Mouse (Mus musculus) mature B cell (primary cell): ENCODE data around the gene Inha.

Source experiments
- in situ Hi-C: fragments of 300-500 bp; cut with MboI; formaldehyde crosslinking; loops from 2 replicates; pipeline ENCODE4 v1.14.3; 2019

Gene Inha

GRCm38 (mm10) chr1:75507006-75507405 lies at the start of gene Inha:
Gene Inha, plus strand, starts transcription at chr1:75507077.
- in situ Hi-C loops: no loop called here

- in situ Hi-C loops: no loop called here
Measured at GRCm38 (mm10) chr1:75457710-75458024, 49.2 kb upstream of the Inha start.

GRCm38 (mm10) chr1:75458025-75458788 lies 48.7 kb upstream of the Inha start:
- in situ Hi-C loops: no loop called here

- in situ Hi-C loops: no loop called here
Measured at GRCm38 (mm10) chr1:75458789-75459684, 47.8 kb upstream of the Inha start.

- in situ Hi-C loops: no loop called here
Measured at GRCm38 (mm10) chr1:75460297-75460696, 46.6 kb upstream of the Inha start.

GRCm38 (mm10) chr1:75462636-75463035 lies 44.2 kb upstream of the Inha start:
- in situ Hi-C loops: no loop called here

- in situ Hi-C loops: no loop called here
Measured at GRCm38 (mm10) chr1:75463652-75464204, 43.1 kb upstream of the Inha start.

- in situ Hi-C loops: no loop called here
Measured at GRCm38 (mm10) chr1:75467215-75467927, 39.5 kb upstream of the Inha start.

GRCm38 (mm10) chr1:75469287-75469825 lies 37.5 kb upstream of the Inha start:
- in situ Hi-C loops: no loop called here

GRCm38 (mm10) chr1:75476441-75476840 lies 30.4 kb upstream of the Inha start:
- in situ Hi-C loops: loop anchor here (5.0 kb wide), 1 partner anchor 116 kb away; no protein-coding TSS in a partner anchor

GRCm38 (mm10) chr1:75477264-75477965 lies 29.5 kb upstream of the Inha start:
- in situ Hi-C loops: loop anchor here (5.0 kb wide), 1 partner anchor 115 kb away; no protein-coding TSS in a partner anchor

- in situ Hi-C loops: loop anchor here (5.0 kb wide), 1 partner anchor 114 kb away; no protein-coding TSS in a partner anchor
Measured at GRCm38 (mm10) chr1:75477966-75478290, 28.9 kb upstream of the Inha start.

- in situ Hi-C loops: loop anchor here (5.0 kb wide), 1 partner anchor 114 kb away; no protein-coding TSS in a partner anchor
Measured at GRCm38 (mm10) chr1:75478497-75478896, 28.4 kb upstream of the Inha start.

- in situ Hi-C loops: loop anchor here (5.0 kb wide), 1 partner anchor 113 kb away; no protein-coding TSS in a partner anchor
Measured at GRCm38 (mm10) chr1:75478916-75479634, 27.8 kb upstream of the Inha start, which contains the start of the genes Chpf and Tmem198. Gene Chpf, minus strand, starts transcription at chr1:75479307. Gene Tmem198, plus strand, starts transcription at chr1:75479532.

GRCm38 (mm10) chr1:75479635-75479989 lies 27.3 kb upstream of the Inha start:
- in situ Hi-C loops: loop anchor here (5.0 kb wide), 1 partner anchor 113 kb away; no protein-coding TSS in a partner anchor

GRCm38 (mm10) chr1:75480036-75480435 lies 26.8 kb upstream of the Inha start:
- in situ Hi-C loops: no loop called here

GRCm38 (mm10) chr1:75480735-75481134 lies 26.1 kb upstream of the Inha start:
- in situ Hi-C loops: no loop called here

GRCm38 (mm10) chr1:75486561-75486960 lies 20.3 kb upstream of the Inha start:
- in situ Hi-C loops: no loop called here

GRCm38 (mm10) chr1:75487040-75487404 lies 19.9 kb upstream of the Inha start:
- in situ Hi-C loops: no loop called here
